Mouse (Mus musculus) subcutaneous adipose tissue, adult 2 months (tissue): ENCODE data around the gene Pou2af1. TPM values are rescaled to one million over a fixed set of nuclear protein-coding genes. Genes with fewer than 3 reads are reported as not detected.

ENCODE experiments used
- polyA plus RNA-seq: library from polyadenylated mRNA; depleted of rRNA; stranded (reverse); fragments of >200 nt; gene quantifications from 2 replicates; pipeline ENCODE4 v1.2.3, GENCODE M21; 2012; ENCODE audit warnings: low replicate concordance; rRNA removed

Gene Pou2af1
- 0.43 and 0.53 TPM in 2 replicates for polyA plus RNA-seq

GRCm38 (mm10) chr9:51213023-51213728 lies at the start of gene Pou2af1:
Pou2af1 (plus strand) TSS chr9:51213708.

GRCm38 (mm10) chr9:51165312-51166180 lies 48.0 kb upstream of the Pou2af1 start, which contains the start of gene Gm32742:
Gm32742 (minus strand) TSS chr9:51165517.

GRCm38 (mm10) chr9:51278500-51279381 lies 65.2 kb downstream of the Pou2af1 start, which contains the start of gene Colca2:
Colca2 (minus strand) TSS chr9:51278569.

Other genes starting within 250 kb of the Pou2af1 start
- 91.9 and 189 TPM in 2 replicates for gene Sik2, start 204.6 kb upstream of the Pou2af1 start, polyA plus RNA-seq
- not detected in 2 replicates for gene Btg4, start 152.8 kb upstream of the Pou2af1 start, polyA plus RNA-seq
- 4.1 and 6.7 TPM in 2 replicates for gene Layn, start 136.6 kb upstream of the Pou2af1 start, polyA plus RNA-seq
- not detected in 2 replicates for gene 4833427G06Rik, start 111.6 kb upstream of the Pou2af1 start, polyA plus RNA-seq
- 0.01 and 0.05 TPM in 2 replicates for gene Gm32742, start 48.2 kb upstream of the Pou2af1 start, polyA plus RNA-seq
- 6.4 and 17.8 TPM in 2 replicates for gene Colca2, start 64.9 kb downstream of the Pou2af1 start, polyA plus RNA-seq
- gene 1810046K07Rik, start 115.2 kb downstream of the Pou2af1 start, polyA plus RNA-seq: 0.13 and 0.51 TPM in 2 replicates